Mouse (Mus musculus) gastrocnemius, adult 18-20 months (tissue): ENCODE results near the gene Top1. TPM values are rescaled to one million over a fixed set of nuclear protein-coding genes. Genes with fewer than 3 reads are reported as not detected.

Experiments
- microRNA-seq: library from miRNA; unstranded; fragments of <30 nt; microRNA quantifications from one replicate; pipeline ENCODE4 v1.2.0, GENCODE M21; 2021
- total RNA-seq, 2 experiments: library from RNA; stranded (reverse); gene quantifications; 2 replicates each; pipeline ENCODE4 v1.2.3; 2021

The Top1 gene
- total RNA-seq, 2 experiments from 2014 or later, result 29.1 to 36.7 TPM

Small RNA genes within 50 kb of the gene (microRNA-seq; reads per million reads assigned to microRNA genes)
- not detected for gene Gm23968

Other genes starting within 250 kb of the Top1 start
- 10 to 100 TPM; 17.3 to 18.0 TPM for gene Plcg1, start 85.4 kb downstream of the Top1 start, total RNA-seq
- 10 to 100 TPM; 21.0 to 24.3 TPM for gene Zhx3, start 227.1 kb downstream of the Top1 start, total RNA-seq
- gene Lpin3, start 234.8 kb downstream of the Top1 start, total RNA-seq, result 1 to 10 TPM; 1.6 to 2.9 TPM